Mouse (Mus musculus) hindbrain, embryonic 12.5 days (tissue): ENCODE measurements at regions not wholly inside any gene's neighbourhood (a gene's known extent, or its start where the extent isn't known, plus 50 kb on each side); places are given as distances from the start of the nearest gene placed in this dataset.

Experiments
- ATAC-seq: fragments of 200-750 bp; cut with Nextera tagmentation; 2 replicates; pipeline ENCODE4 v1.8.0; 2017; ENCODE audit warnings: moderate TSS enrichment; ENCODE audit not compliant: low FRiP score
- H3K27ac ChIP-seq: fragments of 300-500 bp; sonication (generic); 2 replicates; pipeline ENCODE4 v1.5.1; 2016; ENCODE audit warnings: mild to moderate bottlenecking
- H3K27me3 ChIP-seq: fragments of 300-500 bp; sonication (generic); 2 replicates; pipeline ENCODE4 v1.6.1; 2016; ENCODE audit warnings: mild to moderate bottlenecking
- H3K36me3 ChIP-seq: fragments of 300-500 bp; sonication (generic); 2 replicates; pipeline ENCODE4 v1.6.1; 2016; ENCODE audit warnings: mild to moderate bottlenecking
- H3K4me1 ChIP-seq: fragments of 300-500 bp; sonication (generic); 2 replicates; pipeline ENCODE4 v1.6.1; 2016
- H3K4me2 ChIP-seq: fragments of 300-500 bp; sonication (generic); replicated peaks from 2 replicates; pipeline ENCODE4 v1.6.1; 2016; ENCODE audit warnings: mild to moderate bottlenecking
- H3K4me3 ChIP-seq: fragments of 300-500 bp; sonication (generic); 2 replicates; pipeline ENCODE4 v1.5.1; 2016; ENCODE audit warnings: mild to moderate bottlenecking
- H3K9ac ChIP-seq: fragments of 300-500 bp; sonication (generic); 2 replicates; pipeline ENCODE4 v1.6.1; 2016; ENCODE audit warnings: mild to moderate bottlenecking, moderate library complexity
- H3K9me3 ChIP-seq: fragments of 300-500 bp; sonication (generic); replicated peaks from 2 replicates; pipeline ENCODE4 v1.6.1; 2016; ENCODE audit warnings: mild to moderate bottlenecking
- WGBS: fragments of 180-500 bp; shearing (Covaris S2); methylation state at CpG from one replicate; pipeline ENCODE4 v1.1.7; 2016; 5-methylcytosine and 5-hydroxymethylcytosine counted together

DNA sequence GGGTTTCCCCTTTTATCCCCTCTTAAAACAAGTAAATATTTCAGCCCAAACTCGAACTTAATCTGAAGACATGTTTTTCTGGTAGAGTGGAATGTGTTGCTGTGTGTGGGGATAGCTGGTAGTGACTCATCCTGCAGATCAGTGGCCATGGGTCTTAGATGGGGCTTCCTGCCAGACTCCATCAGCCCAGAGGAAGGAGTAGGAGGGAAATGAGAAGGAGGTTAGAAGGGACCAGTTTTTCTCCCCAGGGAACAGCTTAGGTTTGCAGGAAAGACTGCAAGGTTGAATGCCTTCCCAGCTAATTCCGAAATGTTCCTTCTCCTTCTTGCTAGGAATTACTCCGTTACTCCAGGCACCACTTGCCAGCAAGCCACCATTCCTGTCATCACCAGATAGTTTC, 68.8 kb upstream of the Nepro start:
- Histone ChIP-seq H3K4me3 (no peak overlapping the region), H3K9ac (no peak overlapping the region), H3K4me1 (no peaks in the 10 kb centered on the region), H3K4me2 (no peak overlapping the region), H3K9me3 (no peaks in the 10 kb centered on the region; the same call in 1 of the 2 replicates), H3K36me3 (no peaks in the 10 kb centered on the region), H3K27me3 (no peaks in the 10 kb centered on the region), H3K27ac (no peak overlapping the region)
- 76% methylated on average over 3 of the region's 3 CpGs for WGBS
- no peak for ATAC-seq

DNA sequence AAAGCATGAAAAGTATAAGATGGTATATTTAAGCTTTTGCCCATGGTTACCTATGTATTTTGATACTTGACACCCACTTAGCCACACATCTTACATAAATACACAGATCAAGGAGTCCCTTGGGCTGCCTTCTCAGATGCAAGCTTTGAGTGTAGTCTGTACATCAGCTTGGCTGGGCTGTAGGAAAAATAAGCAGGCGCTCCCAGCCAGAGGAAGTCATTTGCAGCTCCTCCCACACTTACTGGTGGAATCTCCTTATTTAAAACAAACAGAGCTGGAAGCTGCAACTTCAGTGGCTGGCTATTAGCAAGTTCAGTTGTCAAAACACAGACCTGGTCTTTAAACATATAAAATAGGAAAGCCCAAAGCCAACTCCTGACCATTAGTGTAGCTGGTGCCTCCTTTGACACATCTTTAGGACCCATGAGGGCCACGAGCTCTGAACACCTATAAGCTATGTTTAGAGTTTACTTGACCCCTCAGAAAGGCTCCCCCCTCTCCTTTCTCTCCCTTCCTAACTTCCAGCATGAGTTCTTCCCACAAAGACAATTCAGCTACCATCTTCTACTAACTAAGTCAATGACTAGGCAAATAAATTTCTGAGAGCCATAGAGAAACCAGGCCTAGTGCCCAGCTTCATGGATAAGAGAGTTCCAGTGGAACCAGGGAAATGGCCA, 75.4 kb upstream of the Nepro start:
- no peak for ATAC-seq
- WGBS = 68% methylated on average over 2 of the region's 2 CpGs
- H3K36me3 ChIP-seq = no peaks in the 10 kb centered on the region
- no peaks in the 10 kb centered on the region for H3K27me3 ChIP-seq
- H3K4me1 ChIP-seq = no peaks in the 10 kb centered on the region
- no peak overlapping the region for H3K27ac ChIP-seq
- H3K9ac ChIP-seq = no peak overlapping the region
- H3K9me3 ChIP-seq = no peaks in the 10 kb centered on the region
- no peak overlapping the region for H3K4me2 ChIP-seq
- no peak overlapping the region for H3K4me3 ChIP-seq

DNA sequence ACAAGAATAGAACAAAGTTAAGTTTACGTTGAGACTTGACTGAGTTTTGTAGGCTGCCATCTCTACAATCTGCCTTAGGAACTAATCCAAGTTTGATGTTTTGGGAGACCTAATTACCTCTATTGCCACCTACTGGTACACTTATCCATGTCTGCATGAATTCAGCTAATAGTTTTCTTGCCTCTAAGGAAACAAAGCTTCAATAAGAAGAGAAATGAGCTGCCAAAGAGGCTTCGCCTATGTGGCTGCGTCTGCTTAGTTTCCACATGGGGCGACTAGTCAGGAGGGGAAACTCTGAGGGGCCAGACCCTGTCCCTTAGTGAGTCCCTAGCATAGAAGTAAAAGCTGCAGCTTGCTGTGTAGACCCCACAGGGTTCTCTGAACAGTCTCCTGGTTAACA, 80.1 kb upstream of the Nepro start:
- Histone ChIP-seq H3K4me2 (no peak overlapping the region), H3K27ac (no peak overlapping the region), H3K36me3 (no peaks in the 10 kb centered on the region), H3K4me3 (no peak overlapping the region), H3K27me3 (no peaks in the 10 kb centered on the region), H3K9me3 (no peaks in the 10 kb centered on the region), H3K4me1 (no peaks in the 10 kb centered on the region), H3K9ac (no peak overlapping the region)
- 0 out of 2 replicates have a peak, but pooled peaks have one; percentile 66 for ATAC-seq
- 13% methylated on average over 4 of the region's 4 CpGs for WGBS

DNA sequence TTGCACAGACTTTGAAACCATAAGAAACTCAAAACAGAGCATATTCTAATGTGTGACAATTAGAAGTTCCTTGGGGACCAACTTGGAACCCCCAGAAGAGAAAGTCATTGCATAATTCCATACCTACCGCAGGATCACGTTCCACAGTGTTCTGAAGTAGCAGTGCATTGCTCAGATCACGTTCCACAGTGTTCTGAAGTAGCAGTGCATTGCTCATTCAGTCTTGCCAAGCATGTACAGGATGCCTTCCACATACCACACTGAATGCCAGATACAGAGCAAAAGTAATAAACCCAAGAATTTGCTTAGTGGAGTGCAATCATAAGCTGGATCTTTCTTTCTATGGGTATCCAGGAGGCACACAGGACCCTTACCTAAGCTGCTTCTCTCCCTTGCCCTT, 78.4 kb upstream of the Boc start:
- Histone ChIP-seq H3K27ac (no peak overlapping the region), H3K27me3 (no peaks in the 10 kb centered on the region), H3K4me3 (no peak overlapping the region), H3K36me3 (no peaks in the 10 kb centered on the region), H3K4me2 (no peak overlapping the region), H3K4me1 (peaks cover 6% of the 10 kb centered on the region), H3K9me3 (no peaks in the 10 kb centered on the region), H3K9ac (no peak overlapping the region)
- ATAC-seq = no peak
- 86% methylated on average over 3 of the region's 3 CpGs for WGBS

DNA sequence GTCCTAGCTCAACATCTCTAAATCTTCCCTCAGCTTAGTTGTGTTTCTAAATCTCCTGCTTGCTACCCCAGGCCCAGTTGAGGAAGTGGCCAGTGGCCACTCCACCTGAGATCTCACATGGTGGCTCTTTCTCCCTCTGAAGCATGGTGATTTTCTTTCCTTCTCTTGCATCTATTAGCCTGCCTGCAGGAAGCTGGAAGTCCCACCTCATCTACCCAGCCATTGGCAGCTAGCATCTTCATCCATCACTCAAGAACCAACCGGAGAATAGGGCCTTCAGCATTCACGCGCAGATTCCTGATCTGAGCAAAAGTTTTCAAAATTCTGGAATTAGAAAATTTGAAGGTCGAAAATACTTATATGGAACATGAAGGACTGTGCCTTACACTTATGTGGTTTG, 75.8 kb upstream of the Boc start:
- WGBS = 98% methylated on average over 4 of the region's 4 CpGs

DNA sequence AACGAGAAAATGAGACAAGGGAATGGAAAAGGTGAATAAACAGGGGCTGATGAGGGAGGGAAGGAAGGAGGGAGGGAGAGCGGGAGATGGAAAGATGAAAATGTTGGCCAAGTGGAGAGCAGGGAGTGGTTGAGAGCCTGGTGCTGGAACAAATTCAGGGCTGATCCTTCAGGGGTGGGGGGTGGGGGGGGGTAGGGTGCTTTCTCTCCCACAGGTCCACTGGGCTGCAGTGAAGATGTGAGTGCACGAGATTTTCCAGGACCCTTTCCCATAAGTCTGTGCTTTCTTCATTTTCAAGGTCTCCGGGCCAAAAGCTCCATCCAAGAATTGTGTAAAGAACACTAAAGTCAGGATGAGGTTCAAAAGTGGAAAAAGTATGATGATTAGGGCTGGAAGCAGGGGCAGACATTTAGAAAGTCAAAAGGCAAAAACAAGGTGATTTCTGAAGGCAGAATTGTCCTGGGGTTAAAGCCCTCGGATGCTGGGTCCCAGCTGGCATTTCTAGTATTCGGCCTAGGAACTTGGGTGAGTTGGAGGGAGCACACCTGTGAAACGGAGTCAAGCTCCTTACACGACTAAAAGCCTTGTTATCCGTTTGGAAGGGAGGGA, 74.5 kb upstream of the Boc start:
- peak; percentile 35; the same call in 1 of the 2 replicates for ATAC-seq
- Histone ChIP-seq H3K36me3 (no peaks in the 10 kb centered on the region), H3K4me1 (peaks cover 23% of the 10 kb centered on the region), H3K4me3 (no peak overlapping the region), H3K4me2 (no peak overlapping the region), H3K9ac (no peak overlapping the region), H3K9me3 (no peaks in the 10 kb centered on the region), H3K27me3 (no peaks in the 10 kb centered on the region), H3K27ac (peak overlapping the region; percentile 66)
- WGBS = 54% methylated on average over 9 of the region's 9 CpGs

More for the DNA sequence above, 75.8 kb upstream of the Boc start:
- Histone ChIP-seq H3K36me3 (no peaks in the 10 kb centered on the region), H3K4me3 (no peak overlapping the region), H3K9me3 (no peaks in the 10 kb centered on the region), H3K27ac (no peak overlapping the region), H3K9ac (no peak overlapping the region), H3K4me2 (no peak overlapping the region), H3K27me3 (no peaks in the 10 kb centered on the region), H3K4me1 (peaks cover 22% of the 10 kb centered on the region)
- no peak for ATAC-seq

DNA sequence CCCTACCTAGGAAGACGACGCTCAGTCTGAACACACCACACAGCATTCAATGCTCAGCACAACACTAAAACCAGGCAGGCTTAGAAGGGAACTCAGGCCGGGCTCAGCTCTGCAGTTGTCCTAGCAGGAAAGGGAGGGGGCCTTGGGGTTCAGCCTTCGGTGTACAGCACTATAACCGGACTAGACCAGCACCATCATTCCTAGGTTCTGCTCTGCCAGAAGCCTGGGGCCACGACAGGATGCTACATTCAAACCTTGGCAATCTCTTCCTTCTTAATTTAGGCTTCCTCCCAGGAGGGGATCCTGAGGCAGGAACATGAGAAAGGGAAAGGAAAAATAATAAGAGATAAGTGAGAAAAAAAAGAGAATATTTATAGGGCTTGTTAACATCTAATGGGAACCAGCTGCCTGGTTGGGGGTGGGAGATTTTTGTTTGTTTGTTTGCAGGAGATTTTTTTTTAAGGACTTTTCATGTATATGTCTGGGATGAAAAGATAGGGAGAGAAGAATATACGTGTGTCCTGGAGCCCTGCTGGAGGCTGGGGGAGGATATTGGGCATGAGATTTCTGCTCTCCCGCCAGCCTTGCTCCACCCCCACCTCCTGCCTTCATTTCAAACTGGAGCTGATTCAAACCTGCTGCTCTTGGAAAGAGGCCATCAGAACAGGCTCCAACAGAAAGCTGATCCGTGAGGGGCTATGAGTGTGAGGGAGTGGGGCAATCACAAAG, 73.8 kb upstream of the Boc start:
- WGBS = 29% methylated on average over 9 of the region's 9 CpGs
- peak; percentile 67 for ATAC-seq
- no peak overlapping the region for H3K9ac ChIP-seq

DNA sequence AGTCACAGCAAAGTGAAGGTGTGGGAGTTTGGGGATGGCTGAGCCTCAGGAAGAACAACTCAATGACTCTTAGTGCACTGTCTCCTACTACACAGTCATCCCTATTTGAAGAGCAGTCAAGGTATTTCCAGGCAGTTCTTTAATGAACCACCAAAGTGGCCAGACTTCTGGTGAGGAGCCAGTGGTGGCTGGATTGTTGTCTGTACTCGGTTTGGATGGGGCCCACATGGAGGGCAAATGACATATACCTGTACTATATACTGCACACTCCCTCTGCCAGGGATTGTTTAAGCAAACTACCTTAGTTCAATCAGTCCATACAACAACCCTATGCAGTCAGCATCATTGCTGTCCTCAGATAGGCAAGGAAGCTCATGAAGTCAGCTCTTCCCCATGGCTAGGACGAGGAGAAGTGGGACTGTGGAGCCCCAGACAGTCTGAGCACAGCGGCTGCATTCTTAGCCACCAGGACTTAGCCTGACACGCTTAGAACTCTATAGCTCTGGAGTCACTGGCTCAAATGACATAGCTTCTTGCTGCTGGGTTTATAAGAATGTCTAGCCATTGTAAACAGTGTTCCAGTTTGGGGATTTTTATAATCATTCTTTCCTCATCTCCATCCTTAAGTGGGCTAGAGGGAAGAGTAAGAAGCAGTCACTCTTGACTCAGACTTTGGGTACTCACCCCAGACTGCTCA, 72.8 kb upstream of the Boc start:
- no peak for ATAC-seq
- Histone ChIP-seq H3K4me2 (no peak overlapping the region), H3K27me3 (no peaks in the 10 kb centered on the region), H3K9ac (no peak overlapping the region), H3K36me3 (no peaks in the 10 kb centered on the region), H3K4me1 (peaks cover 23% of the 10 kb centered on the region), H3K9me3 (no peaks in the 10 kb centered on the region), H3K4me3 (no peak overlapping the region), H3K27ac (peak overlapping the region; percentile 77)
- 71% methylated on average over 4 of the region's 4 CpGs for WGBS

More for the DNA sequence above, 73.8 kb upstream of the Boc start:
- H3K4me1 ChIP-seq = peaks cover 23% of the 10 kb centered on the region
- no peaks in the 10 kb centered on the region for H3K9me3 ChIP-seq
- no peak overlapping the region for H3K4me3 ChIP-seq
- no peaks in the 10 kb centered on the region for H3K27me3 ChIP-seq
- no peaks in the 10 kb centered on the region for H3K36me3 ChIP-seq
- H3K4me2 ChIP-seq = no peak overlapping the region
- H3K27ac ChIP-seq = peak overlapping the region; percentile 77

DNA sequence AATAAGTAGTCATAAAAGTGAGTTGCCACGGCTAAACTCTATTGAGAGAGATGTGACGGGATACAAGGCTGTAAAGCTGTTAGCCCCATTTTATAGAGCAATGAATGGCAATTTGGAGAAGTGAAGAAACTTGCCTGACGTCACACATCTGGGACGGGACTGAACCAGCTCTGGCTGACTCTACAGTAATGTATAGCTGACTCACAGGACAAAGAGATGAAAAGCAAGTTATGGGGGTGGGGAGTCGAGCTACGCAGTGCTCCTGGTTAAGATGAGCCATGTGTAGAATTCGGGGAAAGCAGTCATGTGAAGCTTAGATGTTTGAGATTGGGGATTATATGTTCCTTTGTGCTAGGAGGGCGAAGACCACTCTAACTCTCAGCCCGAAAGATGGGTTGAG, 72.2 kb upstream of the Boc start:
- Histone ChIP-seq H3K27ac (peak overlapping the region; percentile 77; the same call in 1 of the 2 replicates), H3K9me3 (no peaks in the 10 kb centered on the region), H3K27me3 (no peaks in the 10 kb centered on the region), H3K4me2 (no peak overlapping the region), H3K4me3 (no peak overlapping the region), H3K9ac (no peak overlapping the region), H3K36me3 (no peaks in the 10 kb centered on the region), H3K4me1 (peaks cover 23% of the 10 kb centered on the region)
- 76% methylated on average over 9 of the region's 9 CpGs for WGBS
- no peak for ATAC-seq

DNA sequence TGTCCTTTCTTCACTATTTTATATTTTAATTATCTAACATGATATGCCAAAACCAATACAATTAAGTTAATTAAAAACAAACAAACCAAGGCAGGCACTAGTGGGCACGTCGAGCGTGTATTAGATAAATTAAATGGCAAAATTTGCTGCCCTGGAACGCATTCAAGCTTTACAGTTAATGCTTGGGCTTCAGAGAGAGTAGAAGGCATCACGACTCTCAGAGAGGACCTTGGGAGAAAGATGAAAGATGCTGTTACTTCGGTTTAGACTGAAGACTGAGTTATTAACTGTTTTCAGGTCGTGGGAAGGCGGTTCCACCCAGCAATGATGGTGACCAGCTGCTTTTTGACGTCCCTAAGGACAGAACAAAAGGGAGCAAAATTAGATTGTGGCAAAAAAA, 71.7 kb upstream of the Boc start:
- 74% methylated on average over 9 of the region's 9 CpGs for WGBS
- H3K9me3 ChIP-seq = no peaks in the 10 kb centered on the region
- no peak overlapping the region for H3K27ac ChIP-seq
- no peaks in the 10 kb centered on the region for H3K36me3 ChIP-seq
- no peak overlapping the region for H3K9ac ChIP-seq
- peaks cover 27% of the 10 kb centered on the region for H3K4me1 ChIP-seq
- H3K27me3 ChIP-seq = no peaks in the 10 kb centered on the region
- H3K4me3 ChIP-seq = no peak overlapping the region
- H3K4me2 ChIP-seq = no peak overlapping the region
- no peak for ATAC-seq

DNA sequence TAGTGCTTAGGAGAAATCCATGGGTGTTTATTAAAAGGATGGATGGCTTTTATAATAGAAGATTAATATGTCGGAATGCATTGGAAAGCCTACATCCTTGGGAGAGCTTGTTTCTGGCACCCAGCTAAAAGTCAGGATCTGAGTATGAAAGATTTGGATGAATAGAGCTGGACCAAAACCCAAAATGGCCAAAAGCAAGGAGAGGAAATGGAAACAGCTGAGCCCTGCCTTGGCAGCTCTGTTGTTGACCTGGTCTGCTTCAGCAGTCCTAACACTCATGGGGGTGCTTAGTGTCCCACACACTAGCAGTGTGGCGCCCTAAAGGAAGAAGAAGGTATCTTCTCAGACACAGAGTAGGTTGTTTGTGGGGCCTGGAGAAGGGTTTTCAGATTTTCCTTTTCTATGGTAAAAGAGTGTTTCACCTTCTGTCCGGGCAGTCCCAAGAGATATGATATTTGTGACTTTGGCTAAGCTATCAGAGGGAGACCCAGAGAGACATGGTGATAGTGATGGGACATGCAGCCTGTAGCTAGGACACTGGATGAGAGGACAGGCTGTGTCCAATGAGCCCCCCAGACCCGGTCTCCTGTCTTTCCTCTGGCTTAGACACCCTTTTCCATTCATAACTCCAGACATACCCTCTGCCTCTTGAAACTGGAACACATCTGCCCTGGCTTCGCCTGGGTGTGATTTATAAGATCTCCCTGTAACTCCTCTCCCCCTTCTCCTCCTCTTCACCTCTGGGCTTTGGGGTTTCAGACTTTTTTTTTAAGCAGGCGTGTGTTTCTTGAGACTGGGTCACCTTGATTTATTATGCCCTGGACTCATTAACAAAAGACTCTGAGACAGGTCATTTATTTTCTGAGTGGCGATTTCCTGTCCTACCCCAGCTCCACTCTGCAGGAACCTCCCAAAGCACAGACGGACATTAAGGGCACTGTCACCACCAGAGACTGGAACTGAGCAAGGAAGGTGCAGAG, 70.9 kb upstream of the Boc start:
- Histone ChIP-seq H3K27ac (no peak overlapping the region), H3K4me1 (peaks cover 29% of the 10 kb centered on the region), H3K9me3 (no peaks in the 10 kb centered on the region), H3K36me3 (no peaks in the 10 kb centered on the region), H3K4me3 (no peak overlapping the region), H3K27me3 (no peaks in the 10 kb centered on the region), H3K4me2 (no peak overlapping the region), H3K9ac (no peak overlapping the region)
- no peak for ATAC-seq
- 57% methylated on average over 8 of the region's 8 CpGs for WGBS
